Mouse (Mus musculus): ENCODE results near the gene Cbarp. TPM values are rescaled to one million over a fixed set of nuclear protein-coding genes. Genes with fewer than 3 reads are reported as not detected.

The Cbarp gene
- total RNA-seq, 1 experiment from 2014 or later: 45.4 TPM

DNA sequence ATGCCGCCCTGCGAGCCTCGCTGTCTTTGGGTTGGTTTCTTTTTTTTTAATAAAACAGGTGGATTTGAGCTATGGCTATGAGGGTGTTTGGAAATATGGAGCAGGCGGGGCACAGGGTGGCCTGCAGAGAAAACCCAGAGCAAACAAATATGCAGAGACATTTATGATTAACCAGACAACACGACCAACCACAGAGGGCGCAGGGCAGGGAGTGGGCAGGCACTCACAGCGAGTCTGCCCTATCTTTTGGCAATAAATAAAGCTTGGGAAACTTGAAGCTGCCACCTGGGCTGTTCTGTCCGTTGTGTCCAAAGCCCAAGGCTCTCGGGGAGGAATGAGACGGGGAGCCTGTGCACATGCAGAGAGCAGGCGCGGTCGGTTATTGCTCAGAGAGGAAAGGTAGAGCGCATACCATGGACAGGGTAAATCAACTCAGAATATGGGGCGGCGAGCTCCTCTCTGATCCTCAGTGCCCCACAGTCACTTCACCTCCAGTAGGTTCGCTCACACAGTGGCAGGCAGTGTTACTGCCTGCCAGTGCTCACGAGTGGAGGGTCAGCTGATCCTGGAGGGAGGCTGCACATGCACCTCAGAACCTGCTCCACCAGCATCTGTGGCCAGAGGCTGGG, 10.1 kb downstream of the Cbarp start:
- no peak for DNase-seq

- DNase-seq: no peak
Measured at GRCm38 (mm10) chr10:80129846-80130245, 10.8 kb downstream of the Cbarp start.

DNA sequence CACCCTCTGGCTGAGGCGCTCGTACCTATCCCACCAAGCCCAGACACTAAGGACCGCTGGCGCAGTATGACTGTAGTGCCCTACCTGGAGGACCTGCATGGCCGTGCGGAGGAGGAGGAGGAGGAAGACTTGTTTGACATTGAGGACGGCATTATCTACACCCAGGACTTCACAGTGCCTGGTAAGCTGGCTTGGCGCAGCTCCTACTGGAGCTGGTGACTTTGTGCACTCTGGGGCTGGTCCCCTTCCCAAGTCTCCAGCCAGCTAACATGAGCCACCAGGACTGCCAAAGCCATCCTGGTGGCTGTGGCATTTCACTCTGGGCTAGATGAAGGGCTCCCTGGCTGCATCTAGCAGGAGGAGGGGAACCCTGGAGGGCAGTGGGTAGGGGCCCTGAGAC, 12.7 kb downstream of the Cbarp start:
- DNase-seq: no peak

DNA sequence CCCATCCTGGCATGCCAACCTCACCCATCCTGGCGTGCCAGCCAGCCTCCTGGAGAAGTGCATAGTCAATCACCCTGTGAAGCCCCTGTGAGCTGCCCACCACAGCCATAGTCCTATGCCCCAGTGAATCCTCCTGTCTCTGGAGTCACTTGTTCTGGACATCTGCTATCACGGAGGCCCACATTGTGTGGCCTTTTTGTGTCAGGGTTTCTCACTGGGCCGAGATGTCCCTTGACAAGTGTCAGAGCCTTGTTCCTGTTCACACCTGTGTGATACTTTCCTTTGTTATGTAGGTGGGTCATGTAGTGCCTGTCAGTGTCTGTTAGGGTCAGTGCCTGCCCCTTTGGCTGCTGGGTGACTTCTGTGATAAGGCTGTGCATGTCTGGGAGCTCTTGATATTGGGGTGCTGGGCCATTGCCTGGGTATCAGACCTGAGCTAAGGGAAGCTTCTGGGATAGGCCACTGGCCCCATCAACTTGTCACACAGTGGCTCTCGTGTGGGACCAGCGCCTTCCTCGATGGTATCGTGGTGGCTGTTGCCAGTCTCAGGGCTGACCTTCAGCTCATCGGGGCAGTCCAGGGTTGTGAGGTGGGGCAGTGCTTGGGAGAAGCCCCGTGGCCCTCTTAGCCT, 16.6 kb downstream of the Cbarp start:
- no peak for DNase-seq

DNA sequence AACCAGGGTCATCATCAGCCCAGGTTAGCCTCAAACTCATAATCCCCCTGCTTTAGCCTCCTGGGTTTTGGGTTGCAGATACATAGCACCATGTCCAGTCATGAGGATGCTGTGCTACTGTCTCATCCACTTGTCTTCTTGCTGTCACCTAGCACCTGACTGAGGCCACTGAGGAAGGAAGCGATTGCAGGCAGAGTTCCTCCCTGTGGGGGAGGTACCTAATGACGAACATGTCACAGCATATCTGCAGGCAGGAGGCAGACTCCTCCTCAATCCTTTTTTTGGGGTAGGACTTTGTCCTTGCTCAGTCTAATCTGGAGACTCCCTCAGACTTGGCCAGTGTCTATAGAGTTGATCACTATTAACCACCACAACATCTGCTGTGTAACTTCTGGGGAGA, 19.0 kb downstream of the Cbarp start:
- DNase-seq: no peak

DNA sequence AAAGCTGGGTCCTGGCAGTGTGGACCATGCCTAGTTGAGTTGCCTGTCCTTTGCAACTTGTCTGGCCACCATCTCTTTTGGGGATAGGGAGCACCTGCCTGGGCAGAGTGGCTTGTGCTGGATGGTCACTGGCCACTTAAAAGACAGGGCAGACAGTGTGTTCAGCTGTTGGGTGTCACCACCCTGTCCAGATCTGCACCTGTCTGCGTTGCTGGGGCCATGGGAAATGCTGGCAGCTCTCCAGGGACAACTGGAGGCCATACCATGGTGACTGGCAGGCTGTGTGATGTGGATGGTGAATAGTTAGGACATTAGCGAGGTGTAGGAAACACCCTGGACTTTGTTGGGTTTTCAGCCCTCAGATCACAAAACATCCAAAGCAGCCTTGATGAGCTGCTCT, 20.5 kb downstream of the Cbarp start:
- no peak for DNase-seq

GRCm38 (mm10) chr10:80118552-80118951, 22.1 kb downstream of the Cbarp start:
- DNase-seq: no peak

- DNase-seq: no peak
Measured at GRCm38 (mm10) chr10:80117736-80118135, 22.9 kb downstream of the Cbarp start.

DNA sequence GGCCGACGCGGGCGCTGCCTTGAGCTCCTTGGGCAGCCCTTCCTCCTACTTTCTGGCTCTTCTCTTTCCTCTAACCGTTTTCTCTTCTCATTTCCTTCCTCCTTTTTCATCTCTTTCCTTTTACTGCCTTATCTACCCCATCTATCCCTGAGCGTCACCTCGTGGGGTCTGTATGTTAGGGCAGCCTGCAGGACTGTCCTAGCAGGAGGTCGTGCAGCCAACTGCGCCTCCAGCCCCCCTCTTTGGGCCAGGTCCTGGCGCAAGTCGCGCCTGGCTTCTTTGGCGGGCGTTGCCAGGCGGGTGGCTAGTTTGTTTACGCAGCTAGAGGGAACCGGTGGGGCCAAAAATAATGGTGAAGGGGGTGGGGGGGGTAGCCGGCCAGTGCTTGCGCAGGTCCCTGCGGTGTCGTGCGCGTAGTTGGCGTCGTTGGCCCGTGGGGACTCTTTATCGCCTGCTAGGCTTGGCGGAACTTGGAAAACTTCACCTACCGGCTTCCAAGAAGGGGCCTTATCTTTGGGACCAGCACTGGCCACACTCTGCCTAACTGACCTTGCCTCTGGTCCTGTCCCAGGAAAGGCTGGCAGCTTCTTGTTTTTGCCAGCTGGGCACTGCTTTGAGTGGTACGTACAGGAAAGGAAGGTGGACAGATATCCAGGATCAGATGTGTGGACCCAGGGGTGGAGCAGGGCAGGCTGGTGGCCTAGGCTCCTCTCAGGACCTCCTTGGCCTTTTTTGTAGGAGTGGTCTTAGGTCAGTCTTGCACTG, 23.5 kb downstream of the Cbarp start:
- peak; percentile 56 for DNase-seq

DNA sequence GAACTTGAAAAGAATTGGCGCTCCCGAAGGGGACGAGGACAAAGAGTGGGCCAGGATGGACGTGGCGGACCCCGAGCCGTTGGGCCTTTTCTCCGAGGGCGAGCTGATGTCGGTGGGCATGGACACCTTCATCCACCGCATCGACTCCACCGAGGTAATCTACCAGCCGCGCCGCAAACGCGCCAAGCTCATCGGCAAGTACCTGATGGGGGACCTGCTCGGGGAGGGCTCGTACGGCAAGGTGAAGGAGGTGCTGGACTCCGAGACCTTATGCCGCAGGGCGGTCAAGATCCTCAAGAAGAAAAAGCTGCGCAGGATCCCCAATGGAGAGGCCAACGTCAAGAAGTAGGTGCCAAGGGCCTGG, 24.1 kb downstream of the Cbarp start:
- DNase-seq: no peak

DNA sequence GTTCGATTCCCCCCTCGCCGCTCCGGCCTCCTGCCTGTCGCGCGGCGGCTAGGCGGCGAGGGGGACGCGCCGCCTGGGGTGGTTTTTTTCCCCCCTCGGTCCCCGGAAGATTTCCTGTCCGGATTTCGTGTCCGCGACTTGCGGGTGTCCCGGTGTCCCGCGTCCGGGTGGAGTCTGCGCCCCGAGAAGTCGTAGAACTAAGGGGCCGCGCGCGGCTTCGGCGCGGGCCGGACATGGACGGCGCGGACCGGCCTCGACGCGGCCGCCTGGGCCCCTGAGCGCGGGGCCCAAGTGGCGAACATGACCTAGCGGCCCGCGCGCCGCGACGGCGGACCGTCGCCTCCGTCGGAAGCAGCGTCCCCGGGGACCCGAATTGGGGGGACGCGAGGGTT, 24.7 kb downstream of the Cbarp start:
- no peak for DNase-seq

DNA sequence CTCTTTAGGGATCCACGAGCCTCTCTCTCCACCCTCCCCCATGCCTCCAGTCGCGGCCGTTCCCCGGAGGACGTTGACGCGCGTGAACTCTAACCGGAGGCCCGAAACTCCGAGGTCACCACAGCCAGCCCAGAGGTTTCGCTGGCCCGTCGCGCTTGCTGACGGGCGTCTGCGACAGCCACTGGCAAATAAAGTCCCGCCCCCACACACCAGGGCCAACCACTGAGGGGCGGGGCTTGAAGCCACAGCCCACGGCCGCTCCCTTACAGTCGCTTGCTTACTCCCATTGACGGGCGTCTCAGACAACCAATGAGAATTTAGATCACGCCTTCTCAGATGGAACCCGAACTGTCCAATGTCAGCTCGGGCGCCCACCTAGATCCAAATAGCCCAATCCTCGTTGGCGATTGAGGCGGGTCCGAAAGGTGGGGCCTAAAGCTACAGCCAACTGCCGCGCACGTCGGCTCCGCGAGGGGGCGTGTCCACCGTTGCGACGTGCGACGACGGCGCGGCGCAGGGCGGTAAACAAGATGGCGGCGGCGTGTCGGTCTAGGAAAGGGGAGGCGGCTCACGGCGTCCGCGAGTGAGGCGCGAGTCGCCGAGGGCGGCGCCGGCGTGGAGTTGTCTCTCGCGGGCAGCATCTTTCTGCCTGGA, 25.2 kb downstream of the Cbarp start, which contains the start of gene Stk11:
Gene Stk11, plus strand, starts transcription at position 514 of the 654 bp plus-strand sequence.
- DNase-seq: peak; percentile 96

- peak; percentile 95 for DNase-seq
Measured at GRCm38 (mm10) chr10:80114341-80115284, 26.0 kb downstream of the Cbarp start.

- no peak for DNase-seq
Measured at GRCm38 (mm10) chr10:80107678-80108077, 33.0 kb downstream of the Cbarp start.

DNA sequence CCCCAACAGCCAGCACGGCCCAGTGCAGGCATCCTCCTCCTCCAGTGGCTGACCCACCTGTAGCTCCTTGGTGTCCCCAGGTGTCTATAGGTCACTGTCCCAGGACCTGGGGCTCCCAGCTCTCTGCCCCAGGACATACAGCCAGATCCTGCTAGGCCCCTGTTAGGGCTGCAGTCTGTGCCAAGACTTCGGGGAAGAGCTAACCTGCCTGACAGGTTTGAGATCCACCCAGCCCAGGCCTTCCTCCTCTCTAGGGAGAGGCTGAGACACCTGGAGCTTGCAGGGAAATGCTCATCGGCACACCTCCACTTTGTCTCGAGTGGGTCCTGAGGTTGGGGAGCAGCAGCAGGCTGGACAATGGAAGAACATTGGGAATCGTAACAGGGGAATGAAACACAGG, 34.7 kb downstream of the Cbarp start:
- no peak for DNase-seq

- DNase-seq: no peak
Measured at GRCm38 (mm10) chr10:80105460-80105859, 35.2 kb downstream of the Cbarp start, which contains the start of gene Sbno2. Gene Sbno2, minus strand, starts transcription at chr10:80105571.

GRCm38 (mm10) chr10:80104181-80104580, 36.5 kb downstream of the Cbarp start:
- DNase-seq: peak; percentile 48

GRCm38 (mm10) chr10:80103032-80103431, 37.6 kb downstream of the Cbarp start:
- no peak for DNase-seq

GRCm38 (mm10) chr10:80102216-80102915, 38.3 kb downstream of the Cbarp start:
- peak; percentile 86 for DNase-seq

- peak; percentile 71 for DNase-seq
Measured at GRCm38 (mm10) chr10:80100982-80101381, 39.7 kb downstream of the Cbarp start.

DNA sequence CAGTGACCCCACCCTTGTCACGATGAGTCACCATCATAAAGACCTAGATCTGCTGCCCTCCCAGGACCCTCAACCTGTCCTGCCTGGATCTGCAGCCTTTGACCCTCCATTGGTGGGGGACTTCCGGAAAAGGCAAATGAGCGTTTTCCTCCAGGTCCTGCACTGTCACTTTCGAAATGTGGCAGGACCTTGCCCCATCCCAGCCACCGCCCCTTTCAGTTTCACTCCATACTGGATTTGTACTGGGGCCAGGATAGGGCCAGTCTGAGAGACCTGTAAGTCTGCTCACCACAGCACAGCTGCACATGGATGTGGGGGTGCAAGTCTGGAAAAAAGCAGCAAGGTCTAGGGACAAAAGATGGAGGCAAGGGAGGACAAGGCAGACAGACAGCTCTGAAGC, 42.0 kb downstream of the Cbarp start:
- DNase-seq: no peak
